Mouse (Mus musculus): ENCODE measurements around the gene Ppa2. TPM values are rescaled to one million over a fixed set of nuclear protein-coding genes. Genes with fewer than 3 reads are reported as not detected.

Gene Ppa2
- polyA plus RNA-seq, 1 experiment from 2014 or later: 98.5 TPM

DNA sequence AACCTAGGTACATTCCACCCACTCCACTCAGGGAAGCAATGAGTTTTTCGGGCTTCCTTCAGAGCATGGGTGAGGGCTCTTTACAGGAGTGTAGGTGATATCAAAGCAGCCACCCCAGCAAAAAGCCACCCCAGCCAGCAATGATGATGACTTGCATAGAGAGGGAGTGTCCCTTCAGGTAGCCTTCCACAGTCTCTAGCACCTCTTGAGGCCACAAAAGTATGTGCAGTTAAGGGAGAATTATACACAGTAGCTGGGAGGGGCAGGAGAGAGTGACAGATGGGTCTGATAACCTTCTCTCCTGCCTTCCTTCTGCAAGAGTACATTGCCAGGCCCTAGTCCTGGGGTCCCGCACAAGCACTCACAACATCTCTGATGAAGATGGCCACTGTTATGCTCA is 38.9 kb downstream of the Ppa2 start:
- ATAC-seq (replicated peaks; ENCODE audit: insufficient number of reproducible peaks, low FRiP score, low TSS enrichment): no peak
- 88% methylated on average over 2 of the region's 2 CpGs for WGBS (ENCODE audit: insufficient replicate concordance)

DNA sequence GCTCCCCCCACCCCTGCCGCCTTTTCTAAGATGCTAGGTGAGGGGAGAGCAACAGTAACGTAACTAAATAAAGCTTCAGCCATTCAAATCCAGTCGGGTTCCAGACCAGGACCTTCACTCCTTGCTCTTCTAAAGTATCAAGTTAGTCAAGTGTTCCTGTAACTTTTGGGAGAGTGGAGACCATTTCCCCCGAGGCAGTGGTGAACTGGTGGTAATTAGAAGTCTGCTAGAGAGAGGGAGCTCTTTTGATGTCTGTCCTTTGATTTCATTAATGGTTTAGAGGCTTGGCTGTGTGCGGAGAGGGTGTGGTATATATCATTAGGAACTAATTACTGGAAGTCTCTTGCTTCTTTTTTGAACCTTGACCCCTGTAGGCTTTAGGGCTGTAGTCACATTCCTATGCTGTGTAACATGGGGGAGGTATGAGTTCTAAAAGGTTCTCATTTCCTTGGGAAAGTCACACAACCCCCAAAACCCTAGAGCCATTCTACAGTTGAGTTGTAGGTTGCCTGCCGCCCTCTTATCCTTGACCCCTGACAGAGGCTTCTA is 47.6 kb downstream of the Ppa2 start:
- no peak overlapping the region for H3K27ac ChIP-seq (ENCODE audit: low read depth, low read length)
- H3K9me3 ChIP-seq (replicated peaks; ENCODE audit: control insufficient read depth, low read length): no peaks in the 10 kb centered on the region
- H3K9ac ChIP-seq (ENCODE audit: low read depth, low read length): no peak overlapping the region
- H3K4me3 ChIP-seq (ENCODE audit: low read depth, low read length): no peak overlapping the region
- WGBS (ENCODE audit: insufficient replicate concordance): 65% methylated on average over 6 of the region's 6 CpGs
- H3K27me3 ChIP-seq (ENCODE audit: control insufficient read depth, insufficient read depth, low read length): no peaks in the 10 kb centered on the region
- no peak overlapping the region for H3K4me2 ChIP-seq
- no peaks in the 10 kb centered on the region for H3K4me1 ChIP-seq (ENCODE audit: control insufficient read depth, insufficient read depth, low read length)
- H3K36me3 ChIP-seq (ENCODE audit: control insufficient read depth, insufficient read depth, low read length): no peaks in the 10 kb centered on the region
- ATAC-seq (replicated peaks; ENCODE audit: insufficient number of reproducible peaks, low FRiP score, low TSS enrichment): no peak

More for the DNA sequence above, 38.9 kb downstream of the Ppa2 start:
- no peak overlapping the region for H3K9ac ChIP-seq (ENCODE audit: low read depth, low read length)
- H3K27ac ChIP-seq (ENCODE audit: low read depth, low read length): no peak overlapping the region
- H3K4me3 ChIP-seq (ENCODE audit: low read depth, low read length): no peak overlapping the region
- no peaks in the 10 kb centered on the region for H3K4me1 ChIP-seq (ENCODE audit: control insufficient read depth, insufficient read depth, low read length)
- H3K36me3 ChIP-seq (ENCODE audit: control insufficient read depth, insufficient read depth, low read length): 0 out of 2 replicates have a peak, but pooled peaks cover 2% of the 10 kb centered on the region
- no peak overlapping the region for H3K4me2 ChIP-seq
- no peaks in the 10 kb centered on the region for H3K9me3 ChIP-seq (replicated peaks; ENCODE audit: control insufficient read depth, low read length)
- H3K27me3 ChIP-seq (ENCODE audit: control insufficient read depth, insufficient read depth, low read length): no peaks in the 10 kb centered on the region

GRCm38 (mm10) chr3:133357977-133358376 is 48.1 kb downstream of the Ppa2 start:
- Histone ChIP-seq H3K27me3 (ENCODE audit: control insufficient read depth, insufficient read depth, low read length) (no peaks in the 10 kb centered on the region), H3K9me3 (replicated peaks; ENCODE audit: control insufficient read depth, low read length) (no peaks in the 10 kb centered on the region), H3K36me3 (ENCODE audit: control insufficient read depth, insufficient read depth, low read length) (no peaks in the 10 kb centered on the region), H3K4me3 (ENCODE audit: low read depth, low read length) (no peak overlapping the region), H3K27ac (ENCODE audit: low read depth, low read length) (no peak overlapping the region), H3K4me1 (ENCODE audit: control insufficient read depth, insufficient read depth, low read length) (no peaks in the 10 kb centered on the region), H3K9ac (ENCODE audit: low read depth, low read length) (no peak overlapping the region), H3K4me2 (no peak overlapping the region)
- no peak for ATAC-seq (replicated peaks; ENCODE audit: insufficient number of reproducible peaks, low FRiP score, low TSS enrichment)

- 73% methylated on average over 1 of the region's 1 CpGs for WGBS (ENCODE audit: insufficient replicate concordance)
Observed at GRCm38 (mm10) chr3:133361406-133361805, 51.5 kb downstream of the Ppa2 start.

GRCm38 (mm10) chr3:133364138-133364537 is 54.2 kb downstream of the Ppa2 start:
- Histone ChIP-seq H3K27ac (ENCODE audit: low read depth, low read length) (no peak overlapping the region), H3K9me3 (replicated peaks; ENCODE audit: control insufficient read depth, low read length) (no peaks in the 10 kb centered on the region), H3K4me2 (no peak overlapping the region), H3K27me3 (ENCODE audit: control insufficient read depth, insufficient read depth, low read length) (no peaks in the 10 kb centered on the region), H3K36me3 (ENCODE audit: control insufficient read depth, insufficient read depth, low read length) (peaks cover 4% of the 10 kb centered on the region; the same call in 1 of the 2 replicates), H3K4me1 (ENCODE audit: control insufficient read depth, insufficient read depth, low read length) (no peaks in the 10 kb centered on the region), H3K9ac (ENCODE audit: low read depth, low read length) (no peak overlapping the region), H3K4me3 (ENCODE audit: low read depth, low read length) (no peak overlapping the region)
- WGBS (ENCODE audit: insufficient replicate concordance): 66% methylated on average over 3 of the region's 3 CpGs
- no peak for ATAC-seq (replicated peaks; ENCODE audit: insufficient number of reproducible peaks, low FRiP score, low TSS enrichment)

More at GRCm38 (mm10) chr3:133361406-133361805, 51.5 kb downstream of the Ppa2 start:
- no peak for ATAC-seq (replicated peaks; ENCODE audit: insufficient number of reproducible peaks, low FRiP score, low TSS enrichment)
- H3K9me3 ChIP-seq (replicated peaks; ENCODE audit: control insufficient read depth, low read length): no peaks in the 10 kb centered on the region
- H3K9ac ChIP-seq (ENCODE audit: low read depth, low read length): no peak overlapping the region
- peaks cover 4% of the 10 kb centered on the region; the same call in 1 of the 2 replicates for H3K36me3 ChIP-seq (ENCODE audit: control insufficient read depth, insufficient read depth, low read length)
- no peaks in the 10 kb centered on the region for H3K4me1 ChIP-seq (ENCODE audit: control insufficient read depth, insufficient read depth, low read length)
- no peak overlapping the region for H3K27ac ChIP-seq (ENCODE audit: low read depth, low read length)
- H3K4me3 ChIP-seq (ENCODE audit: low read depth, low read length): no peak overlapping the region
- H3K4me2 ChIP-seq: no peak overlapping the region
- H3K27me3 ChIP-seq (ENCODE audit: control insufficient read depth, insufficient read depth, low read length): no peaks in the 10 kb centered on the region

GRCm38 (mm10) chr3:133366096-133366495 is 56.2 kb downstream of the Ppa2 start:
- no peak overlapping the region for H3K27ac ChIP-seq (ENCODE audit: low read depth, low read length)
- H3K4me2 ChIP-seq: no peak overlapping the region
- no peaks in the 10 kb centered on the region for H3K27me3 ChIP-seq (ENCODE audit: control insufficient read depth, insufficient read depth, low read length)
- H3K9ac ChIP-seq (ENCODE audit: low read depth, low read length): no peak overlapping the region
- H3K36me3 ChIP-seq (ENCODE audit: control insufficient read depth, insufficient read depth, low read length): peaks cover 7% of the 10 kb centered on the region
- H3K4me3 ChIP-seq (ENCODE audit: low read depth, low read length): no peak overlapping the region
- no peak for ATAC-seq (replicated peaks; ENCODE audit: insufficient number of reproducible peaks, low FRiP score, low TSS enrichment)
- WGBS (ENCODE audit: insufficient replicate concordance): 82% methylated on average over 9 of the region's 9 CpGs
- no peaks in the 10 kb centered on the region for H3K4me1 ChIP-seq (ENCODE audit: control insufficient read depth, insufficient read depth, low read length)
- H3K9me3 ChIP-seq (replicated peaks; ENCODE audit: control insufficient read depth, low read length): no peaks in the 10 kb centered on the region

GRCm38 (mm10) chr3:133378174-133378573 is 68.3 kb downstream of the Ppa2 start:
- ATAC-seq (replicated peaks; ENCODE audit: insufficient number of reproducible peaks, low FRiP score, low TSS enrichment): no peak
- Histone ChIP-seq H3K4me3 (ENCODE audit: low read depth, low read length) (no peak overlapping the region), H3K27ac (ENCODE audit: low read depth, low read length) (no peak overlapping the region), H3K4me2 (no peak overlapping the region), H3K27me3 (ENCODE audit: control insufficient read depth, insufficient read depth, low read length) (no peaks in the 10 kb centered on the region), H3K9ac (ENCODE audit: low read depth, low read length) (no peak overlapping the region), H3K36me3 (ENCODE audit: control insufficient read depth, insufficient read depth, low read length) (peaks cover 23% of the 10 kb centered on the region), H3K4me1 (ENCODE audit: control insufficient read depth, insufficient read depth, low read length) (no peaks in the 10 kb centered on the region), H3K9me3 (replicated peaks; ENCODE audit: control insufficient read depth, low read length) (peaks cover 5% of the 10 kb centered on the region; the same call in 1 of the 2 replicates)

- no peaks in the 10 kb centered on the region for H3K4me1 ChIP-seq (ENCODE audit: control insufficient read depth, insufficient read depth, low read length)
- no peaks in the 10 kb centered on the region for H3K27me3 ChIP-seq (ENCODE audit: control insufficient read depth, insufficient read depth, low read length)
- H3K27ac ChIP-seq (ENCODE audit: low read depth, low read length): no peak overlapping the region
- 100% methylated on average over 1 of the region's 1 CpGs for WGBS (ENCODE audit: insufficient replicate concordance)
- H3K4me3 ChIP-seq (ENCODE audit: low read depth, low read length): no peak overlapping the region
- H3K4me2 ChIP-seq: no peak overlapping the region
- ATAC-seq (replicated peaks; ENCODE audit: insufficient number of reproducible peaks, low FRiP score, low TSS enrichment): no peak
- H3K9ac ChIP-seq (ENCODE audit: low read depth, low read length): no peak overlapping the region
- peaks cover 21% of the 10 kb centered on the region for H3K36me3 ChIP-seq (ENCODE audit: control insufficient read depth, insufficient read depth, low read length)
- peaks cover 5% of the 10 kb centered on the region; the same call in 1 of the 2 replicates for H3K9me3 ChIP-seq (replicated peaks; ENCODE audit: control insufficient read depth, low read length)
Observed at GRCm38 (mm10) chr3:133379997-133380396, 70.1 kb downstream of the Ppa2 start.

- 86% methylated on average over 11 of the region's 11 CpGs for WGBS (ENCODE audit: insufficient replicate concordance)
Observed at GRCm38 (mm10) chr3:133381519-133381918, 71.6 kb downstream of the Ppa2 start.

More at GRCm38 (mm10) chr3:133381519-133381918, 71.6 kb downstream of the Ppa2 start:
- ATAC-seq (replicated peaks; ENCODE audit: insufficient number of reproducible peaks, low FRiP score, low TSS enrichment): no peak
- Histone ChIP-seq H3K4me1 (ENCODE audit: control insufficient read depth, insufficient read depth, low read length) (no peaks in the 10 kb centered on the region), H3K36me3 (ENCODE audit: control insufficient read depth, insufficient read depth, low read length) (peaks cover 18% of the 10 kb centered on the region), H3K4me2 (no peak overlapping the region), H3K9ac (ENCODE audit: low read depth, low read length) (no peak overlapping the region), H3K4me3 (ENCODE audit: low read depth, low read length) (no peak overlapping the region), H3K27me3 (ENCODE audit: control insufficient read depth, insufficient read depth, low read length) (no peaks in the 10 kb centered on the region), H3K27ac (ENCODE audit: low read depth, low read length) (no peak overlapping the region), H3K9me3 (replicated peaks; ENCODE audit: control insufficient read depth, low read length) (peaks cover 5% of the 10 kb centered on the region; the same call in 1 of the 2 replicates)
